14 mouse cellular contexts compared by ENCODE assay signal in the genomic region with DNA sequence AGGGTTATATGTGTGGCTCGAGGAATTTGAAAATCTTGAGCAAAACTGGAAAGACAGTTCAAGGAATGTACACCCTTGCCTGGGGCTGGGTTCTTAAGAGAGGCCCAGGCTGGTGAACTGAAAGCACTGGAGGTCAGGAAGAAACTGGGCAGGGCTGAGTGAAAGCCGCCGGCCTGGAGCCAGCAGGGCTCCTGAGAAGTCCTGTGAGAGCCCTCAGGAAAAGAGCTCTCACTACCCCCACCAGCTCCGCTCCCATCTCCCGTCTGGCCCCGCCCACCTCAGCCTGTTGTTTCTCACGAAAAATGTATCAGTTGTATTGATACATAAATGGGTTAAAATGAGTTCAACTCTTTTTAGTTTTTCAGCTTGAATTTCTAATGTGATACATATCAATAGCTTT. TPM values are rescaled to one million over a fixed set of nuclear protein-coding genes. Genes with fewer than 3 reads are reported as not detected.
DNase-seq lines count a peak whose midpoint lies in the region; ATAC-seq and TF ChIP-seq lines count a peak whose summit lies in the region.
"Had no signal": no experiment of that assay in that cellular context is flagged by ENCODE, and none has a peak within 500 bp of the region (broad histone marks: within the 10 kb centered on the region; RNA-seq: fewer than 3 reads in every experiment).

No protein-coding gene starts in this region.

- no peak overlapping the region for H3K4me3 ChIP-seq in limb, embryonic 11.5 days (ENCODE audit: low read depth, low read length)
- H3K4me3 ChIP-seq in limb, embryonic 10.5 days = no peak overlapping the region
- H3K4me3 ChIP-seq in lung, adult 2 months (replicated peaks; ENCODE audit: extremely low read depth, low read depth, low read length) = no peak overlapping the region

- peak; percentile 20 for DNase-seq in limb, embryonic 11.5 days (ENCODE audit: low spot score)
- DNase-seq in limb, embryonic 10.5 days (ENCODE audit: low spot score) = no peak
- DNase-seq in embryo, embryonic 10 days (ENCODE audit: low spot score) = peak; percentile 8
- DNase-seq in lung, adult 2 months = peak; percentile 39
- DNase-seq in testis, postnatal 14 days (ENCODE audit: low spot score) = peak; percentile 54
- DNase-seq in spleen, postnatal 4 days (ENCODE audit: low spot score in 2 of 2) = no peak
- DNase-seq in thymus, postnatal 25 days = no peak
- DNase-seq: kidney, postnatal 25 days had no signal

- H3K4me2 ChIP-seq in limb, embryonic 11.5 days (ENCODE audit: low read depth, severe bottlenecking) = no peak overlapping the region

- WGBS in limb, embryonic 11.5 days = 35% methylated on average over 7 of the region's 7 CpGs
- 25% methylated on average over 7 of the region's 7 CpGs for WGBS in limb, embryonic 10.5 days
- 26% methylated on average over 7 of the region's 7 CpGs for WGBS in lung, adult 2 months

- no peaks in the 10 kb centered on the region for H3K27me3 ChIP-seq in limb, embryonic 11.5 days (ENCODE audit: control insufficient read depth, insufficient read depth, low read length)
- H3K27me3 ChIP-seq in limb, embryonic 10.5 days (ENCODE audit: low read depth, poor library complexity, severe bottlenecking) = no peaks in the 10 kb centered on the region

- no peaks in the 10 kb centered on the region for H3K36me3 ChIP-seq in limb, embryonic 11.5 days (ENCODE audit: control insufficient read depth, insufficient read depth, low read length)
- no peaks in the 10 kb centered on the region for H3K36me3 ChIP-seq in limb, embryonic 10.5 days
- H3K36me3 ChIP-seq: G1E had no signal

- H3K9me3 ChIP-seq in limb, embryonic 11.5 days (ENCODE audit: control insufficient read depth, low read length) = no peaks in the 10 kb centered on the region
- H3K9me3 ChIP-seq in limb, embryonic 10.5 days (replicated peaks) = no peaks in the 10 kb centered on the region
- H3K9me3 ChIP-seq: G1E had no signal

- TF ChIP-seq CTCF in lung, adult 2 months (IDR thresholded peaks at IDR 0.05; ENCODE audit: insufficient read depth, low read length) = no peak

- no peak overlapping the region for H3K9ac ChIP-seq in limb, embryonic 11.5 days (ENCODE audit: low read length)
- H3K9ac ChIP-seq: liver, embryonic 14.5 days had no signal

- no peak overlapping the region for H3K27ac ChIP-seq in limb, embryonic 11.5 days (replicated peaks; ENCODE audit: low read depth, low read length)
- no peak overlapping the region for H3K27ac ChIP-seq in limb, embryonic 10.5 days
- H3K27ac ChIP-seq: liver, embryonic 14.5 days had no signal

- no peak for ATAC-seq in limb, embryonic 11.5 days (ENCODE audit: insufficient number of reproducible peaks, low FRiP score, low TSS enrichment, low read depth)
- ATAC-seq: midbrain, embryonic 16.5 days had no signal

- TF ChIP-seq POLR2A in lung, adult 2 months (IDR thresholded peaks at IDR 0.05; ENCODE audit: borderline replicate concordance, extremely low read depth, low read depth, low read length) = no peak

- no peaks in the 10 kb centered on the region for H3K4me1 ChIP-seq in limb, embryonic 11.5 days (ENCODE audit: control insufficient read depth, insufficient read depth, low read length)
- no peaks in the 10 kb centered on the region for H3K4me1 ChIP-seq in limb, embryonic 10.5 days
- no peaks in the 10 kb centered on the region for H3K4me1 ChIP-seq in lung, adult 2 months (ENCODE audit: control insufficient read depth, insufficient read depth, low read length)

RNA-seq across cellular contexts. Expression of gene Slc6a14, which starts 43.8 kb away (rescaled TPM):
- polyA plus RNA-seq in limb, embryonic 11.5 days (2014; fragmentation: Nextera tagmentation; extraction: Ambion mirVana) = 0.23 and 0.67 TPM in 2 replicates
- 0.09 TPM in 1 of 2 replicates, not detected in the other for polyA plus RNA-seq in limb, embryonic 10.5 days (2016; fragmentation: Nextera tagmentation; extraction: Ambion mirVana)
- polyA plus RNA-seq in lung, adult 2 months (2012; rRNA removed) = 3.2 and 7.4 TPM in 2 replicates
- polyA plus RNA-seq: forebrain, embryonic 11.5 days; G1E; gonadal fat pad, adult 2 months; liver, embryonic 14.5 days; midbrain, embryonic 16.5 days; neural tube, embryonic 14.5 days had no signal

Comparison
In these comparisons a context has a peak if more than half of its experiments do, and no peak if none do; other contexts are left out.
1. DNase-seq: peak in limb, embryonic 11.5 days (single experiment), embryo, embryonic 10 days (single experiment), lung, adult 2 months (single experiment) and testis, postnatal 14 days (single experiment); none in limb, embryonic 10.5 days (single experiment), spleen, postnatal 4 days (0 of 2) and thymus, postnatal 25 days (single experiment).